Mouse (Mus musculus): Measurements from ENCODE around the gene Hagh. TPM values are rescaled to one million over a fixed set of nuclear protein-coding genes. Genes with fewer than 3 reads are reported as not detected.

The Hagh gene
- polyA plus RNA-seq, 2 experiments from 2014 or later = 27.0 to 31.8 TPM

GRCm38 (mm10) chr17:24850065-24850772, 10.3 kb downstream of the Hagh start, which contains the start of gene Fahd1:
Gene Fahd1, minus strand, starts transcription at chr17:24850364.
- ATAC-seq = peak; percentile 98

GRCm38 (mm10) chr17:24850773-24851127, 10.8 kb downstream of the Hagh start:
- ATAC-seq = no peak

DNA sequence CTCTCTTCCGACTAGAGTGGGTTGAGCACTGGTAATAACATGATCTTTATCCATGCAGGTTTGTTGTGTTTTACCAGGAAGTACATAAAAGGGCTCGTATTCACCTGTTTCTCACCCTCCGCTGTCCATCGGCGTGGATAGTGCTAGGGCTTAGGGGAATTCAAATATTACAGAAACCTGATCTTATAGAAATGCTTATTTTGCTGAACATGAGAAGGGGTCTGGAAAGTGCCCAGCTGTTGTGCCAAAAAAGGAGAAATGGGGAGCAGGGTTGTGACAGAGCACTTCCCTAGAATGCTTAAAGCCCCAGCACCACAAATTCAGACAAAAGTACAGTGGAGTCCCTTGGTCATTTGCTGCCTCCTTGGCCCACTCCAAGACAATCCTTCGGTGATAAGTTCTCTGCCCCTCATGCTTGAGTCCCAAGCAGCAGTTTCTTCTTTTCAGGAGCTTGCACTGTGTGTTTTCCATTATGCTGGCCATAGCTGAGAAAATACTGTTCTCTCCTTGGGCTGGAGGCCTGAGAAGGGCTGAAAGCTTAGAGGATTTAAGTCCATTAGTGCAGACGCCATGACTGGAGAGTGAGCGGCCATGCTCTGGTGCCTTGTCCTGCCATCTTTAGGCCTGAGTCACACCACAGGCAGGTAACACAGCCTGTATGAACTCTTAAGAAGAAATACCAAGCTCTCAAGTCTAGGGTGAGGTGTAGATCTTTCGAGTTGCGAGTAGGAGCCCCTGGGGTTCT, 11.6 kb downstream of the Hagh start:
- no peak for ATAC-seq

DNA sequence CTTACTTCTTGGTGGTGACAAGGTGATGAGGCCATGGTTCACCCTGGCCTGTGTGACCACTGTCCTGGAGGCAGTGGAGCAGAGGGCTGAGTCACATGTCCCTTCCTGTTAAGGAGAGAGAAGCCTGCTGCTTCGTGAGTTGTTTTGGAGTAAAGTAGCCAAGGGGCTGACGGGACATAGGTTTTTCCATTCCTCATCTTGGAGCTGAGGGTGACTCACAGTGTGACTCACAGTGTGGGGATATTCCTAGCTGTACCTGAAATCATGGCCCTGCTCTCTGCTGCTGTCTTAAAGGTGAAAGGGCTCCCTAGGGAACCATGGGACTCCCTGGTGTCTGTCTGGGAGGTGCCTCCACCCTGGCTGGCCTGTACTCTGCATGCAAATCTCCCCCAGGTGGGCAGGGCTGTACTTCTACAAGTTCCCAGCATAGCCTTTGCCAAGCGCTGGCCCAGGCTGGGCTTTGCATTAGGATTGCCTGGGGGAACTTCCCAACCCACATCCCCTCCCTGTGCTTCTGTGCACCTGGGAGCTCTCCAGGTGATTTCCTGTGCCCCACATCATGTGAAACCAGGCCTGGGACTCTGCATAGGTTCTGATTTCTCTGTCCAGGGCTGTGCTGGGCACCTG, 16.0 kb downstream of the Hagh start:
- no peak for ATAC-seq

GRCm38 (mm10) chr17:24856589-24856988, 16.6 kb downstream of the Hagh start:
- no peak for ATAC-seq

DNA sequence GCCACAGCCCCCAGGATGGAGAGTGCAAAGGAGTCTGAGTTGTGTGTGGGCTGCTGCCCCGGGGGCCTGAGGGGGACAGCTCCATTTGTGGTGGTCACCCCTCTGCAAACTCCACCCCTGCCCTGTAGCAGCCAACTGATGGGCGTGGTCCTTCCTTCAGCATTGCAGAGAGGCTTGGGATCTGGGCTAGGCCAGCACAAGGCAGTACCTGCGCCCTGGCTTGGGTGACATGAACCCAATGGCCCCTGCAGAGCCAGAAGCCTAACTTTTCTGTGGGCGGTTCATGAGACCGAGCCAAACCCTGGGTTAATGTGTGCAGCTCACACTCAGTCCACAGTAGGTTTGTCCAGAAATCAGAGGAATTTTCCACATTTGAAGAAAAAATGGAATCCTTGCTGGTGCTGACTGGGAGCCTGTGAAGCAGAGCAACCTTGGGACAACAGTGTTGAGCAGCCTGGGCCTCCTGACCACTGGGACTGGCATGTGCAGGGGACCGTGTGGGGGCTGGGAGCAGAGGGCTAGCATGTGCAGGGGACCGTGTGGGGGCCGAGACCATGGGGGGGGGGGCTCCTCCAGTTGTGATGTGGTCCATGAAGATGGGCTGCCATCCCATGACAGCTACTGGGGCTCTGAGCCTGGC, 18.0 kb downstream of the Hagh start:
- no peak for ATAC-seq

GRCm38 (mm10) chr17:24858967-24859366, 19.0 kb downstream of the Hagh start:
- ATAC-seq = no peak

DNA sequence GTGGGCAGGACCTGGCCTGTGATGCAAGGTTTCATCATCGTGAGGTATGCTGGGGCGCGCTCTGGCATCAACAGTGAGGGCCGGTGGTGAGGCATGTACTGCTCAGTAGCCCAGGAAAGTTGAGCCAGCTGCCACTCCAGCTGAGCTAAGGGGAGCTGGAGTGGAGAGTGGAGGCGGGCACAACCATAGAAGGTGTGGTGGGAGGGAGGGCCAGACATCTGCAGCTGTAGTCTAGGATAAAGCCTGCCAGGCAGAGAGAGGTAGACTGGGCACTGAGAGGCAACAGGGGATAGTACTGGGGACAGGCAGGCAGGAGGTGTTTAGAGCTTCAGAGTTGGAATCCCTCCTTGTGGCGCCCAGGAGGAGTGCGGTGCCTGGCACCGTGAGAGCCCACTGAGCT, 20.1 kb downstream of the Hagh start:
- no peak for ATAC-seq

- ATAC-seq = no peak
Observed at GRCm38 (mm10) chr17:24861785-24862184, 21.8 kb downstream of the Hagh start.

DNA sequence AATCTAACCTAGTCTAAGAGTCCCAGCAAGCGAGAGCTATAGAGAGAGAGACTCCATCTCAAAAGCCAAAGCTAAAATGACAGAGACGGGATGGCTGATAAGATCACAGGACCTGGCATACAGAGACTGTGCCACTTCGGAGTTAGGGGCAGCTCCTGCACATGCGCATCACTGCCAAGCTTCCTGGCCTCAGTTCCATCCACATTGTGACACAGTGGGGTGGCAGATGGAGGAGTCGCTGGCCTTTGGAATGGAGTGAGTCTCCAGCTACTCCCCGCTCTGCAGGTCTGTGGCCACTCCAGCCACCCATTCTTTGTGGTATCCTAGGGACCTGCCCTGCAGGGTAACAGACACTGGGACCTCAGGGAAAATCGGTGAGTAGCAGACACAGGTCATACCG, 25.8 kb downstream of the Hagh start, which contains the start of gene Igfals:
Gene Igfals (plus strand): TSS at position 222 of the 400 bp plus-strand sequence.
- no peak for ATAC-seq

DNA sequence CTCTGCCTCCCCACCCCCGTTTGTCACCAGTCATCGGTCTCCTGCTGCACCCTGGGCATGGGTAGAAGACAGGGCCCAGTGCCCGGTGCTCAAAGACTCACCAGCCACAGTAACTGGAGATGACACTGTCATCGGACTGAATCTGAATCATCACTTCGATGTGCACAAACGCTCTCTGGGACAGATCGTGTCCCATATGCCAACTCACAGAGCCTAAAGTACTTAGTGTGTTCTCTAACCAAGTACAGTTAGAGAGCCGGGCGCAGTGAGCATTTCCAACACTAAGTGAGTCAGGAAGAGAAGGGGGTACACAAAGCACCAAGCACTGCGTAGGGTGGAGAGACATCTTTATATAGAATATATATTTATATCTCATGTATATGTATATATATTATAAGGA, 28.0 kb downstream of the Hagh start:
- ATAC-seq = no peak

- no peak for ATAC-seq
Observed at GRCm38 (mm10) chr17:24873695-24874404, 33.9 kb downstream of the Hagh start.

DNA sequence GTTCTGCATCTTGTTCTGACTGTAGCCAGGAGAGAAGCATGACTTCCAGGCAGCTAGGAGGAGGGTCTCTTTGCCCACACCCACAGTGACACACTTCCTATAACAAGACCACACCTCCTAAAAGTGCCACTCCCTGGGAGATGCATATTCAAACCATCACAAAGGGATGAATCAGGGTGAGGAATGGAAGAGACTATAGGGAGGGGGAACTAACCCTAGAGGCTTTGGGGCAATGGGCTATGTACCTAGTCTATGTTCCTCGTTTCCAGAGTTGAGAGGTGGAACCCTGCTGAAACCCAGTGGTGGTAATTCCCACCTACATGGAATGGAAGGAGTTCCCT, 34.4 kb downstream of the Hagh start:
- no peak for ATAC-seq

DNA sequence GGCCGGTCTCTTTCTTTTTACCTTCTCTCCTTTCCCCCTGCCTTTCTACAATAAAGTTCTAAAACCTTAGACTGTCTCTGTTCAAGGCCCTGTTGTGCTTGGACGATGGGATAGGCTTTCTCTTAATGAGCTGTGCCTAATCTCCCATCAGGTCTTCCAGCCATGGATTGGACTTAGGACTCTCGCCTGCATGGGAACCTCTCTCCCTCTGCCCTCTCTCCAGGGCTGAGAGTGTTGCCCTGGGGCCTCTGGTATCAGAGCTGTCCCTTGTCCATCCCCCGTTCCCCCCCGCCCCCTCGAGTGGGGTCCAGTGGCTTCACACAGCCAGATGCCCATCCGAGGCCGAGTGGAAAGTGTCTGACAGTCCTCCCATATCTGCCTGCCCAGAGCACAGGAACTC, 35.0 kb downstream of the Hagh start:
- no peak for ATAC-seq

- no peak for ATAC-seq
Observed at GRCm38 (mm10) chr17:24877336-24878116, 37.6 kb downstream of the Hagh start.

DNA sequence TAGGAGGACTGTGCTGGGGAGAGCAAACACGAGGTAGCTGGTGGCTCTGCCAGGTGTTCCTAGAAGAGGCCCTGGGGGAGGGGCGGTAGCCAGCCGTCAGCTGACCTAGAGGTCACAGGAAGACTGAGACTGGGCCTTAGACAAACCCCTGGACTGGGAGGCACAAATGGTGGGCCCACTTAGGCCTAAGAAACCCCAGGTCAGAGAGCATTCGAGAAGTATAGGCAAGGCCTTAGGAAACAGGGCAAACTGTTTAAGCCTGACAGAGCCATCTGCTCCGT, 38.1 kb downstream of the Hagh start:
- no peak for ATAC-seq

DNA sequence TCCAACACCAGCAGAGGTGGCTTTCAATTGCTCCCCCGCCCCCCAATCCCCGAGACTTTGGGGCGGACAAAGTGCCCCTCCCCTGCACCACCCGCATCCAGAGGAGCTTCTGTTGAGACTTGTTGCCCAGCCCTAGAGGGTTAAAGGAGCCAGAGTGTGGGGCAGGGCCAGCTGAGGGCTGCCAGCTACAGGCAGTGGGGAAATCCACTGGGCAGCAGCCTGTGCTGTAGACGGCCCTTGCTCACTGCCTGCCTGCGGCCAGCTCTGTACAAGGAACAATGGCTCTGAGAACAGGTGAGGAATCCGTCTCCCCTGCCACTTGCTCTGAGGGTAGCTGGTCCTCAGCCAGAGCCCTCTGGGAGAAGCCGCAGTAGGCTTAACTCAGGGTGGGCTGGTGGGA, 38.6 kb downstream of the Hagh start:
- no peak for ATAC-seq

DNA sequence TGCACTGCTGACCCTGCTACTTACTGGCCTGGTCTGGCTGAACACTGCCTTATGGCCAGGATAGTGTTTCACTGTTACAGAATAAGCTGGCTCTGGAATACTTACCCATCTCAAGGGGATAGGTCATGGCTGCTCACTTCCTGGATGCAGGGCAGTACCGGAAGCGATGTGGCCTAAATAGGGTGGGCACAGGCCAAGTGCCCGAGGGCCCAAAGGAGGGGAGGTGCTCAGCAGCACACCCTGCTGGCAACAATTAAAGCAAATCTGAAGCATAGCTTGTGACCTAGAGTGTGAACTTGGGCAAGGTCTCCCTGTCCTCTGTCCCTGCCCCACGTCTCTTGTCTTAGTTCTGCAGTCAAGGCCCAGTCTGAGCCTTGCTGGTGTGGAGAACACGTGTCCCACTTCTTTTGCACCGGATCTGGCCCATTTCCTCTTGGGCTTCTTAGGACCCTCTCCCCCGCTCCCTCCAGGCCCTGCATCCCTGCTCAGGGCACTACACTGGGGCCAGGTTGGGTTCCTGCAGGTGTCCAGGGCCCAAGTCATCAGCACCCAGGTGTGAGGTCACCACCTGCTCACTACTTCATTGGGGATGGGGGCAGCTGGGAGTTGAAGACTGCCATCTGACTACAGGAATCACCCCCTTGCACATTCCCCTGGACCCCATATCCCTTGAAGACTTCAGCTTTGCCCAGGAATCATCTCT, 41.9 kb downstream of the Hagh start:
- no peak for ATAC-seq

DNA sequence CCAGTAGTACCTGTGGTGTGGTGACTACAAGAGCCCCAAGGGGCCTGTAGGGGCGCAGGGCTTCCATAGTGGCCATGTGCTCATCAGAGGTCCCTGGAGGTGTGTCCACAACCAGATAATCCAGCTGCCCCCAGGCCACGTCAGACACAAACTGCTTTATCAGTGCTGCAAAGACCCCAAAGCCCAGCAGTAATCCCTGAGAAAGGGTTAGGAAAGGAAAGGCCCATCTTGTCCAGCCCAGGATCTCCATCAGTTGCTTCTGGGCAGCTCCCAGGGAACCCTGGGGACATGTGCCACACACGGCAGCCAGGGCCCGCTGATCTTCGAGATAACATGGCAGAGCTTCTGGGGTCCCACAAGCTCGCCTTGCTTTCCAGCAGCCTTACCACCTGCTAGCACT, 44.4 kb downstream of the Hagh start:
- ATAC-seq = no peak

DNA sequence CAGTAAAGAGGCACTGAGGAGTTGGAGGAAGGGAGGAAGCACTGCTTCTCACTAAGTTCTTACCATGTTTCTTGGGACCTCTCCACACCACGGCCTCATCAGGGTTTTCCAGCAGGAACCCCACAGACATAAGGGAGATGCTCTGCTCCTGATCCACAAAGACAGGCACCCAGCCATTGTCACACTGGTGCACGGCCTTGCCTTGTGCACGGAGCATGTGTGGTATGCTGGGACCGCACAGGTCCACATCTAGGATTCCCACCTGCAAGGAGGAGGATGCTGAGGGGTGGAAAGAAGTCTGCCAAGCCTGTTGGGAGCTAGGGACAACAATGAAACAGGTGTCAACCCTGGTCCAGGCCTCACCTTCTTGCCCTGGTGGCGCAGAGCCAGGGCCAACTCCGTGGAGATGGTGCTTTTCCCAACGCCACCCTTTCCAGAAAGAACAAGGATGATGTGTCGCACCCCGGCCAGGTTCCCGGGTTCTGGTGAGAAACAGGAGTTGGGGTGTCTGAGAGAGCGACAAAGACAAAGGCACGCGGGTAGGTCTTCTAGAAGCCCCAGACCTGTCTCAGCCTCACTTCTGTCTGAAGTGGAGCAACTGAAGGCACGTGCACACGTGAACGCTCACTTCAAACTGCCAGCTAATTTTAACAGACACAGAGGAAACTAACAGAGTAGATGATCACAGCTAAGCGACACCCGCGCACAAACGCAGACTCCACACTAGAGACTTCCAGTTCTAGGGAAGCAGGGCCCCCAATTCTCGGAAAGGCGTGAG, 45.6 kb downstream of the Hagh start:
- no peak for ATAC-seq

Measured in CD4-positive, CD25-positive, alpha-beta regulatory T cell, adult 4 months (primary cell).